Comparison of ENCODE assay signal across 29 mouse cellular contexts in genomic region chr17:34885615-34886014, GRCm38 (mm10). TPM values are rescaled to one million over a fixed set of nuclear protein-coding genes. Genes with fewer than 3 reads are reported as not detected.
"Had no signal": no experiment of that assay in that cellular context is flagged by ENCODE, and none has a peak within 500 bp of the region (broad histone marks: within the 10 kb centered on the region; RNA-seq: fewer than 3 reads in every experiment).

No protein-coding gene starts in this region.

- H3K4me3 ChIP-seq: left cerebral cortex, adult 2 months; limb, embryonic 12.5 days; limb, embryonic 15.5 days; midbrain, embryonic 12.5 days; midbrain, embryonic 15.5 days; neural tube, embryonic 12.5 days; neural tube, embryonic 15.5 days had no signal

- H3K4me2 ChIP-seq: limb, embryonic 12.5 days; limb, embryonic 15.5 days; lung, embryonic 14.5 days; midbrain, embryonic 12.5 days; midbrain, embryonic 15.5 days; neural tube, embryonic 12.5 days; neural tube, embryonic 15.5 days had no signal

- ATAC-seq: lung, postnatal 0 days; midbrain, embryonic 15.5 days had no signal

- H3K27ac ChIP-seq: left cerebral cortex, adult 2 months; limb, embryonic 12.5 days; limb, embryonic 15.5 days; liver, embryonic 14.5 days; macrophage; midbrain, embryonic 12.5 days; midbrain, embryonic 15.5 days; neural tube, embryonic 12.5 days; neural tube, embryonic 15.5 days; stomach, postnatal 0 days had no signal

- H3K9me3 ChIP-seq: limb, embryonic 12.5 days; limb, embryonic 15.5 days; midbrain, embryonic 12.5 days; midbrain, embryonic 15.5 days; neural tube, embryonic 12.5 days; neural tube, embryonic 15.5 days had no signal

- DNase-seq: kidney, adult 9 months; kidney, postnatal 36 days; layer of hippocampus, postnatal 36 days; left cerebral cortex, postnatal 4 days; liver, postnatal 0 days; lung, embryonic 14.5 days; right cerebral cortex, adult 18-20 months; right cerebral cortex, postnatal 14 days; right cerebral cortex, postnatal 4 days; thymus, adult 2 months; thymus, postnatal 14 days had no signal

- H3K4me1 ChIP-seq: midbrain, embryonic 12.5 days; midbrain, embryonic 15.5 days; neural tube, embryonic 12.5 days; neural tube, embryonic 15.5 days had no signal

- H3K9ac ChIP-seq: limb, embryonic 12.5 days; limb, embryonic 15.5 days; liver, embryonic 14.5 days; liver, postnatal 0 days; lung, embryonic 14.5 days; midbrain, embryonic 12.5 days; midbrain, embryonic 15.5 days; neural tube, embryonic 12.5 days; neural tube, embryonic 15.5 days had no signal

- H3K36me3 ChIP-seq: limb, embryonic 12.5 days; limb, embryonic 15.5 days; midbrain, embryonic 12.5 days; midbrain, embryonic 15.5 days; neural tube, embryonic 12.5 days; neural tube, embryonic 15.5 days had no signal

RNA-seq across cellular contexts. Expression of gene Gm20547, which starts 3.8 kb away (rescaled TPM):
- total RNA-seq: layer of hippocampus, adult 8-10 months; layer of hippocampus, postnatal 36 days; left cerebral cortex, adult 2 months; left cerebral cortex, postnatal 10 days; left cerebral cortex, postnatal 4 days; megakaryocyte, adult 5-6 weeks had no signal
- polyA plus RNA-seq: kidney, embryonic 16.5 days; limb, embryonic 15.5 days; liver, embryonic 11.5 days; liver, postnatal 0 days; lung, embryonic 14.5 days; lung, postnatal 0 days; macrophage; midbrain, embryonic 12.5 days; neural tube, embryonic 12.5 days; neural tube, embryonic 15.5 days; stomach, embryonic 14.5 days; stomach, postnatal 0 days had no signal

RNA-seq across cellular contexts. Expression of gene Cfb, which starts 23.3 kb away (rescaled TPM):
- total RNA-seq: layer of hippocampus, postnatal 10 days had no signal
